Mouse (Mus musculus) frontal cortex, postnatal 36 days (tissue): ENCODE results near the gene Kpna1.
"Not testable (repeated sequence)": the region's sequence is repeated elsewhere in the genome, so short reads cannot be mapped to it uniquely, and the experiment has no call there.

Experiments used
- DNase-seq, 2 experiments: peaks; one replicate each; pipeline ENCODE4 v3.0.0; 2022; ENCODE audit warnings: low spot score in 2 of 2

The Kpna1 gene

DNA sequence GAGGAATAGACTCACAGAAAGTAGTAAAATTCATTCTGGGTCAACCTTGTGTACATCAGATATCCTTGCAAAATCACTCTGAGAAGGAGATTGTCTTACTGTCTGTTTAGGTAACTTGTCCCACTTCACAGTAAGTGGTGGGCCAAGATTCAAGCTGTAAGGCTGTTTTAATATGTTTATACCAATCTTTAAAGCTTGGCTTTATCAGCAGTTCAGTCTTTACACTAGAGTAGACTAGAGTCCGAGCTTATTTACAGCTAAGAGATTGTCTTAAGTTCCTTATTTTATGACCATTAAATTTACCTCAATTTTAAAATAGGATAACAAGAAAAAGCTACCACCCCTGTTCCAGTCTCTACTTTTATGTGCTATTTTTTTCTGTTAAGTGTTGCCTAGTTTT is 9.4 kb downstream of the Kpna1 start:
- DNase-seq: no peak

DNA sequence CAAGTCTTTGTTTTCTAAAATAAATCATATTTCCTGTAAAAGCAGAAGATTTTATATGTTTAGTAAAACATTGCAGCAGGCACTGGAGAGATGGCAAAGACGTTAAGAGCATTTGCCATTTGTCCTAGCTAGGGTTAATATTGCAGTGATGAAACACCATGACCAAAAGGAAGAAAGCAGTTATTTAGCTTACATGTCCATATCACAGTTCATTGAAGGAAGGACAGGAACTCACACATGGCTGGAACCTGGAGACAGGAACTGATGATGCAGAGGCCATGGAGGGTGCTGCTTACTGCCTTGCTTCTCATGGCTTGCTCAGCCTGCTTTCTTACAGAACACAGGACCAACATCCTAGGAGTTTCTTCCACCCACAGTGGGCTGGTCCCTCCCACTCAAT is 13.8 kb downstream of the Kpna1 start:
- no peak for DNase-seq

DNA sequence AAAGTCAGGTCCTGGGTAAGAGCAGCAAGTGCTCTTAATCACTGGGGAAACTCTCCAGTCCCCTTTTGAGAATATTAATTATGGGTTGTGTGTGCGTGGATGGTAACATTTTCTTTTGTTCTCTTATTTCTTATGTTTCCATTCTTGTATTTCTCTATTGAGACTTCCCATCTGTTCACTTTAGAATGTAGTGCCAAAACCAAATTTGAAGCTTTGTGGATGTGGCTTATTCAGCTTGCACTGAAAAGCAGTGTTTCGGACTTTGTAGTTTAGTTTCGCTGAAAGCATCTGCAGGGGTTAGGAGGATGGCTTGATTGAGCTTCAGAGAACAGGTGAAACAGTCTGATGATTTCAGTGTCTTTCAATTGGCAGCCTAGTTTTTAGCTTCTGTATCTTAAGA is 14.8 kb downstream of the Kpna1 start:
- peak in 1 of 2 experiments; percentile 8 for DNase-seq

DNA sequence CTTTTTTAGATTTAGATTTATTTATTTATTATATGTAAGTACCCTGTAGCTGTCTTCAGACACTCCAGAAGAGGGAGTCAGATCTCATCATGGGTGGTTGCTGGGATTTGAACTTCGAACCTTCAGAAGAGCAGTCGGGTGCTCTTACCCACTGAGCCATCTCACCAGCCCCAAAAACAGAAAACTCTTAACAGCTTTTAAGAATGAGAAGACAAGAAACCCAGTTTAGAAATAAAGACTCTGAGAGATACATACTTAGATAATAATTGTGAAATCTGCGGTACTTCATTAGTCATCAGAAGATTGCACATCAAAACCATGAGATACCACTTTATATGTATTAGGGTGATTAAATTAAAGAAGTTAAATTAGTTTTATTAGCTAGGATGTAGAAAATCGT is 20.3 kb downstream of the Kpna1 start:
- DNase-seq: not testable (repeated sequence)

DNA sequence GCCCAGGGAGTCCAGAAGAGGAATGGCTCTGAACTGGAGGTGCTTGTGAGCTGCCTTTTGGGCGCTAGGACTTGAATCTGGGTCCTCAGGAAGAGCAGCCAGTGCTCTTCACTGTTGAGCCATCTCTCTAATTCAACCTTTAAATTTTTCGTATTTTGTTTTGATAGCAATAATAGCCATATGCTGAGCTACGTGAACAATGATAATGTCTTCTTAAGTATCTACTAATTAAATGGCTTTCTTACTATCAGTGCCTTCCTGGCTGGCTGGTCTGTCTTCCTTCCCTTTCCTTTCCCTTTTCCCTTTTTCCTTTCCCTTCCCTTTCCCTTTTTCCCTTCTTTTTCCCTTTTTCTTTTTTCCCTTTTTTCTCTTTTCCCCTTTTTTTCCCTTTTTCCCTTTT is 29.8 kb downstream of the Kpna1 start:
- DNase-seq: no peak

DNA sequence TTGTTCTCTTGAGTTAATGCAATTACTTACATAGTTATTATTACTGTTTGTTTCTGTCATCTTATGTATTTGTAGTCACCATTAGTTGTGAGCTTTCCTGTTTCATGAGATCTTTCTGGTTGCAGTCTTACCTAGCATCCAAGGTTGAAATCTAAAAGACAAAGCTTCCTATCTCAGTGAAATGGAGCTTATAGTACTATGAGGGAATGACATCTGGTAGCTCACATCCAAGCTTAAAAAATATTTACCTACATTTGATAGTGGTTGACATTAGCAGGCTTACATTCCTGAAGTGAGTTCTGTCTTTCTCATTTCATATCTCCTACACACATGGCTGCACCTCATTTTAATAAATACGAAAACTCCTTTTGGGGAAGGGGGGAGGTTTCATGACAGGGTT is 37.8 kb downstream of the Kpna1 start:
- DNase-seq: no peak

DNA sequence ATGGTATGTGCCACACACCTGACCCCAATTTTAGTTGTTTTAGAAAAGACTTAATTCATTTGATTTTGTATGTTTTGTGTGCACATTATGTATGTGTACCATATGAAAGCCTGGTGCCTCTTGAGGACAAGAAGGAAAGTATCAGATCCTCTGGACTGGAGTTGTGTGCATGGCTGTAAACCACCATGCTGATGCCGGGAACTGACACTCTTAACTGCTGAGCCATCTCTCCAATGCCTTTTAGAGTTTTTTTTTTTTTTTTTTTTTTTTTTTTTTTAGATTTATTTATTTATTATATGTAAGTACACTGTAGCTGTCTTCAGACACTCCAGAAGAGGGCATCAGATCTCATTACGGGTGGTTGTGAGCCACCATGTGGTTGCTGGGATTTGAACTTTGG is 49.6 kb downstream of the Kpna1 start:
- DNase-seq: not testable (repeated sequence)

DNA sequence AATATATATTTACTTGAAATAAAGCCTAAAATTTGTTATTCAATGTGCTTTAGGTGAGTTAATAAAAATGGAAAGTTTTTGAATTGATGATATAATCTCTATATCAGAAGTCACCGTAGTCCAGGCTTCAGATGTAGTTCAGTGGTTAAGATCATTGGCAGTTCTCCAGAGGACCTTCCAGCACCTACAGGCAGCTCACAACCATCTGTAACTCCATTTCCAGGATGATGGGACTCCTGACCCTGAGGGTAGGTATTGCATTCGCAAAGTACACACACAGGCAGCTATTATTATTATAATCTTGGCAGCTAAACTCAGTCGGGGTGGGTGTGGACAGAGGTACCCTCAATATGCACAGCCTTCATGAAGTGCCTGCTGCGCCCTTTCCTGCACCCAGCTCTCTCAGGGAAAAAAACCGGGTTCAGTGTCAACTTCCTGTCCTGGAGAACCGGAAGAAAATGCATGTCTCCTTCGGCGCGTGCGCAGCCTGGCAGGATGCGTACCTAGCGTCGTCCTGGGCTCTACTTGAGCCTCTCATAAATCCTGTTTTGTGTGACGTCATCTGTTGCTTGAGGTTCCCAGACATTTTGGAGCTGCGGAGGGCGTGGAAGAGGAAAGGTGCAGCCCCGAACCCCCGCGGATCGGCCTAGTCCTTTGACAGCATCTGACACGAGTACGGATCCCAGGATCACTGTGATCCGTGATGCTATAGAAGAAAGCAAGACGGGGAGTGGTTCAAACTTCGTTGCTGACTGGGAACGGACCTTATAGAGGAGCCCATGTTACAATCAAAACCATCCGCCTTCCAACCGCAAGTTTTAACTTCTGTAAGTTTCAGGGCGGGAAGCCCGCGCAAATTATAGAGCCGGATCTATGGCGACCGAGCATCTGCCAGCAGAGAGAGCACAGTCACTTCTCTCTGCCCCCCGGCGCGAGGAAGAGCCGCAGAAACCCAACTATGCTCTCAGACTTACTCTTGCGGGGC is 62.4 kb downstream of the Kpna1 start, which contains the start of gene Wdr5b:
Gene Wdr5b (plus strand): TSS at position 551 of the 985 bp plus-strand sequence.
- DNase-seq: peak; percentile 92 to 97

DNA sequence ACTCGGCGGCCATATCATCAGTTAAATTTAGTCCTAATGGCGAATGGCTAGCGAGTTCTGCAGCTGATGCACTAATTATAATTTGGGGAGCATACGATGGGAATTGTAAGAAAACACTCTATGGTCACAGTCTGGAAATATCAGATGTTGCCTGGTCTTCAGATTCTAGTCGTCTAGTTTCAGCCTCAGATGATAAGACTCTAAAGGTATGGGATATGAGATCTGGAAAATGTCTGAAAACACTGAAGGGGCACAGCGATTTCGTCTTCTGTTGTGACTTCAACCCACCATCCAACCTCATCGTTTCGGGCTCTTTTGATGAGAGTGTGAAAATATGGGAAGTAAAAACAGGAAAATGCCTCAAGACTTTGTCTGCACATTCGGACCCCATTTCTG is 63.1 kb downstream of the Kpna1 start:
- no peak for DNase-seq

DNA sequence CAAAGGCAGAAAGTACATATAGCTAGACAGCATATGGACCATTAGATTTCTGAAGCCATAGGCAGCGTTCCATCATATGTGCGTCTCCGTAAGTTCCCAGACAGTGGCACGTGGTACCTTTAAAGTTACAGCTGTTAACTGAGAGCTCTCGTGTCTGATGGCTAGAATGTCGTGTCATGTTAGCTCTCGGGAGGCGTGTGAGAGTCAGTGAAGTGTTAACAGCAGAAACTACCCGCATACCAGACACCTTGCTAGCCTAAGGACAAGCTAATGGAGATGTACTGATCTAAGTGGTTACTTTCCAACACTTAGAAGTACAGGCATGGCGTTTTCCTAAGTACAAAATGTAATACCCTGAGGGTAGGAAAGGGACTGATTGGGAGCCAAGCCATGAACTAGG is 64.5 kb downstream of the Kpna1 start:
- DNase-seq: no peak

DNA sequence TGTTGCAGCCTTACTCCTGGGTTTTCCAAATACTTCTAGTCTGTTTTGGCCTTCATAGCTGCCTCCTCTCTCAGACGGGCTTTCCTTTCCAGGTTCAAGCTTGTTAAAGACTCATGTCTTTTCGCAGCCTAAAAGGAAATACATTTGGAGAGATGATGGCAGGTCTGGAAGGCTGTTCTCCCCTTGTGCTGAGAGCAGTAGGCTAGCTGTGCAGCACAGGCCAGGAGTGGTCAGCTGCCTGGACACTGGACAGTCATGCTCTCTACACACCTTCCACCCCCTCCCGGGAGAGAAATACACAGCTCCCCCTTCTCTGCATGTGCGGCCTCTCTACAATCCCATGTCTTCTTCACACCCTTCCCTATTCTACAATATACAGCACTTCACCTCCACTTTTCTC is 65.4 kb downstream of the Kpna1 start:
- no peak for DNase-seq

DNA sequence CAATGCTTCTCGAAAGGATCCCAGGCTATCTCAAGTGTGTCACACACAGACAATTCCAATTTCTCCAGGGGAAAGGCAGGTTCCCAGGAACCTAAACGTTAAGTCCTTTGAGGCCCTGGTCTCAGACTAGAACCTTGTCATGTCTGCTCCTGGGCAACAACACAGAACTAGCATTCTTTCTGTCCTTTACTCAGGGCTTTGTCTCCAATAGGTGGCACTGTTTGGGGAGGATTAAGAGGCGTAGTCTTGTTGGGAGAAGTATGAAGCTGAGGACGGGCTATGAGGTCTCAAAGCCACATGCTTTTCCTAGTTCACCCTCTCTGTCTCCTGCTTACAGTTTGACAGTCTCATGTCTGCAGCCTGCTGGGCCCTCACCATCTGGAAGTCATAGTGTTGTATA is 69.0 kb downstream of the Kpna1 start:
- no peak for DNase-seq

DNA sequence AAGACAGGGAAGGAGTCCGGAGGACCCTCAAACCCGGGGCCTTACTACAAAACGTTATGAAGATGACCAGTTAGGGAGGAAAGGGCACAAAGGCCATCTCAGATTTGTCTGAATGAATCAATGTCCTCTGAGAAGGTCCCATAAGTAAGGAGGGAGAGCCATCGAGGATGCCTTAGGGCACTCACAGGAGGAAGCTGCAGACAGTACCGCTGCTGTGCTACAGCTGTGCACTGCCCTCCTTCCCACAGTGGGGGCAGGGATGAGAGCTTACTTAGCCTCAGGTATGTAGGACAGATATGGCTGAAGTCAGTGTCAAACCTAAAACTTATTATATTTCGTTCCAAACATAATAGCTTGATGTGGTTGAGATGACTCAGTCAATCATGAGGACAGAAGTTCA is 72.9 kb downstream of the Kpna1 start:
- DNase-seq: no peak

DNA sequence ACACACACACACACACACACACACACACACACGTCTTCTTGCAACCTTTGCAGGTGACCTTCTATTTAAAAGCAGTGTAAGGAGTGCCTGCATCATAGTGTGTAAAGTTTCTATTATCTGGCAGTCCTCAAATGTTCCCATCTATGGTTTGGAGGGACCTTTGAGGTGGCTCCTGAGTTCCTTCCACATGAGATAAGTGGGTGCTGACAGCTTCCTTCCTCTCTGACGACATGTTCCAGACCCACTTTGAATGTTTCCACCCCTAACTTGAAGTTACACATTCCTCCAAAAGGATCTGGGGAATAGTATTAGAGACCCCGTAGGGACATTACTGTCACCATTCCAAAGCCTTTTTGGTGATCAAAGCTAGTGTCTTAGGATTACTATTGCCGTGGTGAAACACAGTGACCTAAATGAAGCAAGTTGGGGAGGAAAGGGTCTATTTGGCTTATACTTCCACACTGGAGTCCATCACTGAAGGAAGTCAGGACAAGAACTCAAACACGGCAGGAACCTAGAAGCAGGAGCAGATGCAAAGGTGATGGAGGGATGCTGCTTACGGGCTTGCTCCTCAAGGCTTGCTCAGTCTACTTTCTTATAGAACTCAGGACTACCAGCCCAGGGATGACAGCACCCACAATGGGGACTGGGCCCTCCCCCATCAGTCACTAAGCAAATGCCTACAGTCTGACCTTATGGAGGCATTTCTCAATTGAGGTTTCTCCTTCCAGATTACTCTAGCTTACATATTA is 75.2 kb downstream of the Kpna1 start:
- no peak for DNase-seq

DNA sequence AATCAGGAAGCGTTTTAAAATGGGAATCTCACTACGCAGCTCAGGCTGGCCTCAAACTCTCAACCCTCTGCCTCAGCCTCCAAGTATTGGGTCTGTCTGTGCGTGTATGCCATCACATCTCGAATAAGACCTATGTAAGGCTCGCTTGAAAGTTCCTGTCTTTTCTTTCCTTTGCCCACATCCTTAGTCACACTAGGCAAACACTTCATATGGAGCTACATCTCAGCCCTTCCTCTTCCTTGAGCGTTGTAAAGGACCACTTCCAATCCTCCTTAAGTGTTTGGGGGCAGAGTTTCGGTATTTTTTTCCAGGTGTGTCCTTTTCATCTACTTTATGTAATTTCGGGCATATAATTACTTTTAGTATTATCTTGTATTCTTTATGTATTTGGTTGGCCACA is 76.4 kb downstream of the Kpna1 start:
- no peak for DNase-seq

DNA sequence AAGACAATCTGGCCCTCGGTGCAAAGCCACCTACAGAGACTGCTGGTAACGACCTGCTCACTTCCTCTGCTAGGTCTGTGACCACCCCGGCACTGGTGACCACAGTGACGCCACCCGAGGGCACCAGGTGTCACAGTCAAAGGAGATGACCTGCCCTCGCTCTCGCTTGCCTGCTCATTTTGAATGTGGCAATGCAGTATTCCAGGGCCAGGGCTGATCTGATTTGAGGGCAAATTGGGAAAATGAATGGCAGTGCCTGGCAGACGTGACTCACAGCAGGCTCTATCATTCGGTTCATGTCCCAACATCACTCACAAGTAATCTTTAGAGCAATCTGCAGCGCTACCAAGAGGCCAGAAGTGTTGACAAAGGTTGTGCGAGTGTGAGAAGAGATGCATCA is 77.9 kb downstream of the Kpna1 start:
- DNase-seq: no peak

DNA sequence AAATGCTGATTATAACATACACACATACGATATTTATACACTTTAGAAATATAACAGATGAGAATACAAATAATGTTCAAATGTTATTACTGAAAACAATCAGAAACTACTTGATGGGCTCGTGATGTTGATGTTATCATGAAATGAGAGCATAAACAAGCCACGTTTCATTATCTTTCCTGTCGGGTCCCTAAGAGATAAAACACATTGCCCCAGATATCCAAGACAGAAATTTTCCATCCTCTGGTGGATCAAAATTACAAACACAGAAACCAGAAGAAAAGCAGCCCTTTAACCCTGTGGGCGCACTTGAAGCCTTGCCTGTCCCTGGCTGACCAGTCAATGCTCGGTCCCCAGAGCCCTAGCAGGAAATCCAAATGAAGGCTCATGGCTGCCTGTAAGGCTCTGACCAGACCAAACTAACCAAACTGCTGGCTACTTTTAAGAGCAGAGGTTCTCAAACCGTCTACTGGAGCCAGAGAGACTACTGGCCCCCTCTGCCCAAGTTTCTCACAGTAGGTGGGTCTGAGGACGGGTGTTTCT is 79.5 kb downstream of the Kpna1 start:
- no peak for DNase-seq

DNA sequence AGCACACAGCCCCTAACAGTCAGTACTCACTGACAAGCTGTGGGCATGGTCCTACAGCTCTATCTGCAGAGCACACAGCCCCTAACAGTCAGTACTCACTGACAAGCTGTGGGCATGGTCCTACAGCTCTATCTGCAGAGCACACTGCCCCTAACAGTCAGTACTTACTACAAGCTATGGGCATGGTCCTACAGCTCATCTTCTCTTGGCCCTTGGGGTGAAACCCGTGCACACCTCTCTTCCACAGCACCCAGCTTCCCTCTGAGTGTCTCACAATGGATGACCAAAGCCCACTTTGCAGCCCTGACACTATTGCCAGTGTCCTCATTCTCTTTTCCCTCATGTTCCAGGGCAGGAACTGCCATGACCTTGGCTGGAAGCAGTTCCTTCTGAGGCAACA is 84.0 kb downstream of the Kpna1 start:
- DNase-seq: not testable (repeated sequence)

DNA sequence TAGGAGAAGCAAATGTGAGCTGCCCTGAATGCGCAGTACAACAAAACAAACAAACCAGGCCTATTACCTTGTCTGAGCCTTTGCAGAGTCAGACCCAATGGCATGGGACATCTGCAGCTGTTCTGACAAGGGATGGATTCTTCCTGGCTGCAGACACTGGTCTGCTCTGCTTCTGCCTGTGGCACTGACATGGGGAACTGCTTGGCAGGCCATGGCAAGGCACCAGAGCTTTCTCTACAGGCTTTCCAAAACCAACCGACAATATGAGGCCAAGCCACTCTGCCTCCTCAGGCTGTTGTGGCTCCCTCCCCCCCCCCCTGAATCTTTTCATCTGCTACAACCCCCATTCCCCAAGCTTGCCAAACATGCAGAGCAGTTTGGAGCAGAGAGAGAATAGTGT is 84.8 kb downstream of the Kpna1 start:
- no peak for DNase-seq

DNA sequence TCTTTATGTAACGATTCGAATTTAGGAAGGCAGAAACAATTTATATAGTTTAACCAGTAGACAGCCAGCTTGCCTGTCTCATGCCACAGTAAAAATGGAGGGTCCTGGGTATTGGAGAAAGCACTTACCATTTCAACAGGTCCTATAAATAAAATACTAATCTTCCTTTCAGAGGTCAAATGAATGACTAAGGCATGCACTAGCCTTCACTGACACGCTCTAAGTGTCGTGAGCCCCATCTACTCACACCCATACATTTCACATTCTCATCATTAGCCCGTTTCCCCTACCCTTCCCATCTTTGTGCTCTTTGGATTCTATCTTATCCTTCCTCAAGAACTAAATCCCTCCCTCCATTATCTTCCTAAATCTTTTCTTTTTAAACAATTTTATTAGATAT is 86.4 kb downstream of the Kpna1 start:
- DNase-seq: no peak

DNA sequence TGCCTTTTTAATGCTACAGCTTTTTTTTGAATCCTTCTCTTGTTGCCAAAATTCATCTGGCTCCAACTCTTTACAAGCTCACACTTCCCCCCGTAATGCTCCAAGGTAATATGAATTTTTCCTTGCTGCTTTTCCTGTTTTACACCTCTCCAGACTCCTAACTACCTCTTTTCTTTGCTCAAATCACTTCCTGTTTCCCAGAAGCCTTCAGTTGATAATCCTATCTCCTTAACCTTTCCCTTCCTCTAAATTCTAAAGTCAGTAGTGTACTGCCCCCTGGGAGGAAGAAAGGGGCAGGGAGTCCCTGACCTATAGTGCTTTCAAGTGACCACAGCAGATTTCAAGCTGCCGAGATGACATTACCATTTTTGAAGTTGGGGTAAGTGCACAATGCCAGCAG is 89.1 kb downstream of the Kpna1 start:
- no peak for DNase-seq

DNA sequence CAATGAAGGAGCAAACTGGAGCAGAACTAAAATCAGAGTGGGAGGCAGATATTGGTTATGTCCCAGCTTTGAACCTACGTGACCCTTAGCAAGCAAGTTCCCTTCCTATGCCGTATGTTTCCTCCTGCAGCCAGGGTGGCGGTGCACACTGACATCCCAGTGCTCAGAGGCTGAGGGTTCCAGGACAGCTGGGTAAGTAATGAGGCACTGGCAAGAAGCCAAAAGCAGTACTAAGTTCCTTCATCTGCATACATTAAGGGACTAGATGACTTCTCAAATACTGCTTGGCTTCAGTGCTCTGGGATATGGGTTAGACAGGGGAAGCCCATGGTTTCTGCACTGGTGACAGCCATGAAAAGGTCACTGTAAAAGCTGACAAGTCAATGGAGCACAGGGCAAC is 89.8 kb downstream of the Kpna1 start:
- no peak for DNase-seq
